Mouse (Mus musculus): Measurements from ENCODE around the gene Rap1gap2.

DNA sequence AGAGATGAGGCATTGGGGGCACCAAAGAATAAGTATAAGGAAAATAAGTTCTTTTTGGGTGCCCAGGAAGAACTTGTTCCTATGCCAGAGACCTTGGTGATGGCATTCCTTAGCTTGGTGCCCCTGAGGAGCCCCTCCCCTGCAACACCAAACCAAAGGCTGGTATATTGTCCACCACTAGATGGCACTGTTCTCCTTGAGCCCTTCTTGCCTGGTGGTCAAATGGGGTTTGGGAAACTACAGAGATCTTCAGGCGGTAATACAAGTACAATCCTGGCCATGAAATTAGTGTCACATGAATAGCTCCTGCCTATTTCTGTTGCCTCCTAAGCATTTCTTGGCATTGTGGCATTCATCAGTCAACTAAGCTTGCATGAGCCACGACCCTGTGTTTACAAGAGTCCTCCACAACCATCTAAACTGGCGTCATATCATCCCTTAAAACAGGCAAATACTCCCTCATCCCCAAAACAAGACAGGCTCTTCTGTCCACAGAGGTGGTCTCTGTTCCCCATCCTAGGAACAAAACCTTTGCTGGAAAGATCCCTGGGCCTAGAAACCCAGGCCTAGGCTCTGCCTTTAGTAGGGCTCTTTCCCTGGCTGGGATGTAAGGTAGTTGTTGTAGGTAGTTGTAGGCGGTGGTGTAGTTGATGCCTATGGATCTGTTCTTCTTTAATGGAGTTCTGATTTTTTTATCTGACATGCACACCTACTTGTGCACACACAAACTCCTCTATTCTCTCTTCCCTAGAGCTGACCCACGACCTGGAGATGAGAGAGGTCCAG lies 24.0 kb upstream of the Rap1gap2 start:
- TF ChIP-seq CTCF (IDR thresholded peaks at IDR 0.05; ENCODE audit: extremely low read depth, insufficient read depth, low read length) (peak; percentile 87), POLR2A (IDR thresholded peaks at IDR 0.05; ENCODE audit: extremely low read depth, insufficient read depth, low read length) (no peak)

All from cortical plate, adult 2 months (tissue).